Mouse (Mus musculus): ENCODE data around the gene Ensa. TPM values are rescaled to one million over a fixed set of nuclear protein-coding genes. Genes with fewer than 3 reads are reported as not detected.
"Not testable (repeated sequence)": the region's sequence is repeated elsewhere in the genome, so short reads cannot be mapped to it uniquely, and the experiment has no call there.

Ensa gene
- total RNA-seq, 2 experiments from 2014 or later = 322 to 323 TPM

GRCm38 (mm10) chr3:95661945-95662715, 37.3 kb downstream of the Ensa start:
- DNase-seq (ENCODE audit: low spot score in 2 of 2) = no peak

GRCm38 (mm10) chr3:95662724-95663449, 38.1 kb downstream of the Ensa start:
- DNase-seq (ENCODE audit: low spot score in 2 of 2) = no peak

GRCm38 (mm10) chr3:95663486-95663885, 38.7 kb downstream of the Ensa start:
- DNase-seq (ENCODE audit: low spot score in 2 of 2) = no peak

- DNase-seq (ENCODE audit: low spot score in 2 of 2) = no peak
Measured at GRCm38 (mm10) chr3:95663969-95664608, 39.3 kb downstream of the Ensa start.

GRCm38 (mm10) chr3:95664940-95665352, 40.2 kb downstream of the Ensa start:
- DNase-seq (ENCODE audit: low spot score in 2 of 2) = no peak

- DNase-seq (ENCODE audit: low spot score in 2 of 2) = no peak
Measured at GRCm38 (mm10) chr3:95666124-95666844, 41.5 kb downstream of the Ensa start.

GRCm38 (mm10) chr3:95667521-95667920, 42.7 kb downstream of the Ensa start:
- no peak for DNase-seq (ENCODE audit: low spot score in 2 of 2)

GRCm38 (mm10) chr3:95668026-95668425, 43.2 kb downstream of the Ensa start:
- DNase-seq (ENCODE audit: low spot score in 2 of 2) = peak; percentile 16 to 52

- no peak for DNase-seq (ENCODE audit: low spot score in 2 of 2)
Measured at GRCm38 (mm10) chr3:95668589-95669308, 44.0 kb downstream of the Ensa start.

- DNase-seq (ENCODE audit: low spot score in 2 of 2) = no peak
Measured at GRCm38 (mm10) chr3:95669309-95669665, 44.5 kb downstream of the Ensa start.

- not testable (repeated sequence) for DNase-seq (ENCODE audit: low spot score in 2 of 2)
Measured at GRCm38 (mm10) chr3:95670419-95670818, 45.6 kb downstream of the Ensa start.

GRCm38 (mm10) chr3:95671201-95671600, 46.4 kb downstream of the Ensa start:
- no peak for DNase-seq (ENCODE audit: low spot score in 2 of 2)

- DNase-seq (ENCODE audit: low spot score in 2 of 2) = no peak
Measured at GRCm38 (mm10) chr3:95672461-95672860, 47.7 kb downstream of the Ensa start.

GRCm38 (mm10) chr3:95672861-95673706, 48.3 kb downstream of the Ensa start:
- DNase-seq (ENCODE audit: low spot score in 2 of 2) = no peak

- DNase-seq (ENCODE audit: low spot score in 2 of 2) = no peak
Measured at GRCm38 (mm10) chr3:95673707-95674211, 49.0 kb downstream of the Ensa start.

- no peak for DNase-seq (ENCODE audit: low spot score in 2 of 2)
Measured at GRCm38 (mm10) chr3:95674236-95674635, 49.4 kb downstream of the Ensa start.

GRCm38 (mm10) chr3:95674812-95675211, 50.0 kb downstream of the Ensa start:
- no peak for DNase-seq (ENCODE audit: low spot score in 2 of 2)

- peak in 1 of 2 experiments; percentile 74 for DNase-seq (ENCODE audit: low spot score in 2 of 2)
Measured at GRCm38 (mm10) chr3:95675301-95676092, 50.7 kb downstream of the Ensa start.
